1 mouse cellular context compared by ENCODE assay signal in the genomic region with DNA sequence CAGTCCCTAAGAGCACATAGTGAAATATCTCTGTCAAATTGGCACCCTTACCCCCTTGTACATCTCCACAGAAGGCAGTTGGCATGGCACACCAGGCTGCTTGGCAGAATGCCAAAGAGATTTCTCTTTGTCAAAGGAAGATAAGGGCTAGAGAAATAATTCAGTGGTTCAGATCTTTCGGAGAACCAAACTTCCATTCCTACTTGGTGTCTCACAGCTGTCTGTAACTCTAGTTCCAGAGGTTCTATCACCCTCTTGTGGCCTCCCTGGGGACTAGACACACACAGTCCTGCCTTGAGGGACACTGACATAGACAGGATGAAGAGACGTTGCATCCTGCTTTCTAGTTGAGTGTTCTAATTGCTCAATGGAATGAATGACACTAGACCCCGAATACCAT.
TF ChIP-seq lines count a peak whose summit lies in the region.

No protein-coding gene starts in this region.

TF ChIP-seq in MEL, 35 proteins besides CTCF, POLR2A, EP300 and RAD21 (continued from another document):
- peak; percentile 31; the same call in 1 of the 2 replicates for TF ChIP-seq HCFC1 (IDR thresholded peaks at IDR 0.05; ENCODE audit: low read depth, low read length)
TF ChIP-seq in MEL: peak in this region for 18.
